Mouse (Mus musculus) G1E (cell line): ENCODE results near the gene Basp1.

ENCODE experiments used
- CTCF ChIP-seq: IDR thresholded peaks from 2 replicates; pipeline ENCODE4 v1.5.1; 2012; ENCODE audit warnings: low read depth, low read length, inconsistent platforms, mixed read lengths
- GATA2 ChIP-seq: IDR thresholded peaks from 2 replicates; pipeline ENCODE4 v1.6.1; 2012; ENCODE audit warnings: low read depth, low read length, inconsistent platforms, borderline replicate concordance

DNA sequence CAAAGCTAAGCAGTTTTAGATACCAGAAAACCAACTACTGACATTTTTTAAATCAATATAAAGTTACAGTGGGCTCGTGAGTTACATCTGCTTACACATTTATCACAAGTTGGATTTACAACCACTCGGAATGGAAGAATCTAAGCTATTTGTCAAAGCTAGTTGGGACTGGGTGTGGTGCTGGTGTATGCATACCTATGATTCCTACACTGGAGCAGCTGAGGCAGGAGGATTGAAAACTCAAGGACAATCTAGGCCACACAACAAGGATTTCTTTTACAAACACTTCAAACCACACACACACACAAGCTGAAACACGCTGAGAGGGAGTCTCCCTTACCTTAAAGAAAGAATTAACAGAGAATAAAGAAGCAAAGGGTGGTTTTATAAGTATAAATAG is 40.1 kb downstream of the Basp1 start:
- TF ChIP-seq GATA2, result no peak
- no peak for TF ChIP-seq CTCF
